Mouse (Mus musculus) heart, adult 2 months (tissue): ENCODE results near the gene Chrm4. TPM values are rescaled to one million over a fixed set of nuclear protein-coding genes. Genes with fewer than 3 reads are reported as not detected.

Experiments
- DNase-seq, 2 experiments: peaks; one replicate each; pipeline ENCODE4 v3.0.0; 2021
- H3K27ac ChIP-seq: fragments of 200-600 bp; 2 replicates; pipeline ENCODE4 v1.8.1; 2022
- H3K27me3 ChIP-seq: fragments of 200-500 bp; 2 replicates; pipeline ENCODE4 v1.6.1; 2012; ENCODE audit warnings: mild to moderate bottlenecking, low read length, inconsistent platforms, mixed read lengths; ENCODE audit not compliant: control insufficient read depth, insufficient read depth
- H3K36me3 ChIP-seq: fragments of 200-500 bp; 2 replicates; pipeline ENCODE4 v1.6.1; 2012; ENCODE audit warnings: low read length, inconsistent platforms; ENCODE audit not compliant: control insufficient read depth, insufficient read depth
- H3K4me1 ChIP-seq: fragments of 200-500 bp; 2 replicates; pipeline ENCODE4 v1.6.1; 2011; ENCODE audit warnings: low read length; ENCODE audit not compliant: control insufficient read depth, insufficient read depth
- H3K4me3 ChIP-seq: fragments of 200-600 bp; 2 replicates; pipeline ENCODE4 v1.8.1; 2022
- H3K79me2 ChIP-seq: fragments of 200-500 bp; replicated peaks from 2 replicates; pipeline ENCODE4 v1.6.1; 2012; ENCODE audit warnings: mild to moderate bottlenecking, inconsistent platforms, low read length, moderate library complexity, mixed read lengths; ENCODE audit not compliant: control insufficient read depth, insufficient read depth
- H3K9ac ChIP-seq: fragments of 200-500 bp; 2 replicates; pipeline ENCODE4 v1.6.1; 2012; ENCODE audit warnings: low read depth, mild to moderate bottlenecking, control low read depth, inconsistent platforms, low read length, mixed read lengths
- CTCF ChIP-seq: fragments of 200-600 bp; IDR thresholded peaks from 2 replicates; pipeline ENCODE4 v1.8.1; 2022; ENCODE audit warnings: antibody characterized with exemption, mild to moderate bottlenecking, moderate library complexity
- EP300 ChIP-seq: fragments of 200-500 bp; IDR thresholded peaks from 2 replicates; pipeline ENCODE4 v1.6.1; 2011; ENCODE audit warnings: low read depth, low read length, control low read depth; ENCODE audit not compliant: insufficient read depth
- POLR2A ChIP-seq: fragments of 200-500 bp; IDR thresholded peaks from 2 replicates; pipeline ENCODE4 v1.6.1; 2011; ENCODE audit warnings: mild to moderate bottlenecking, low read depth, low read length, control low read depth; ENCODE audit not compliant: insufficient read depth
- WGBS: fragments of 180-500 bp; shearing (Covaris S2); methylation state at CpG from one replicate; pipeline ENCODE4 v1.1.7; 2018; 5-methylcytosine and 5-hydroxymethylcytosine counted together
- intact Hi-C: fragments of 180-260 bp; cut with DNase I; formaldehyde crosslinking; loops from one replicate; pipeline ENCODE4 v1.15.1; 2025
- polyA plus RNA-seq: library from polyadenylated mRNA; depleted of rRNA; stranded (reverse); fragments of >200 nt; gene quantifications from 2 replicates; pipeline ENCODE4 v1.2.3, GENCODE M21; 2012
- total RNA-seq, 2 experiments: library from RNA; stranded (reverse); gene quantifications; 2 replicates each; pipeline ENCODE4 v1.2.3; 2021

Chrm4 gene
- total and polyA plus RNA-seq, 3 experiments = 0.14 TPM; not detected in 2

DNA sequence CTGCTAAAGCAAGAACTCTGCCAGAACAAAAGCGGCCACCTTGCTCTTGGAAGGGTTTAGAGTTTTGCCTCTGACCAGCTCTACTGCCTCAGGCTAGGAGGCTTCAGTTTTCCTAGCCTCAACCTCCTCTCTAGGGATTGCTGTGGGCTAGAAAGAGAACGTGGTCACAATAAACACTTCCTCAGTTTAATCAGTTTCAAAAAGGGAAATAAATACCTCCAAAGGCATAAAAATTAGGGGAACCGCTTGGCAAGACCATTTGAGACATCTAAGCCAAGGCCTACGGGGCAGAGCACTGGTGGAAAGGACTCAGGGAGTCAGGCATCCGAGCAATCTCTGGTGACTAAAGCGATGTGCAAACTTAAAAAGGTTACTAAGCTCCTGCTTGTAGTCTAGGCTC is 28.8 kb downstream of the Chrm4 start:
- peaks cover 30% of the 10 kb centered on the region for H3K4me1 ChIP-seq
- H3K27me3 ChIP-seq = no peaks in the 10 kb centered on the region
- peaks cover 13% of the 10 kb centered on the region for H3K79me2 ChIP-seq
- DNase-seq = no peak
- intact Hi-C loops = no loop called here
- peaks cover 6% of the 10 kb centered on the region for H3K36me3 ChIP-seq
- H3K4me3 ChIP-seq = no peak overlapping the region
- 77% methylated on average over 6 of the region's 6 CpGs for WGBS
- no peak overlapping the region; the same call in 1 of the 2 replicates for H3K27ac ChIP-seq
- TF ChIP-seq EP300 (no peak), POLR2A (no peak), CTCF (no peak)
- H3K9ac ChIP-seq = no peak overlapping the region

DNA sequence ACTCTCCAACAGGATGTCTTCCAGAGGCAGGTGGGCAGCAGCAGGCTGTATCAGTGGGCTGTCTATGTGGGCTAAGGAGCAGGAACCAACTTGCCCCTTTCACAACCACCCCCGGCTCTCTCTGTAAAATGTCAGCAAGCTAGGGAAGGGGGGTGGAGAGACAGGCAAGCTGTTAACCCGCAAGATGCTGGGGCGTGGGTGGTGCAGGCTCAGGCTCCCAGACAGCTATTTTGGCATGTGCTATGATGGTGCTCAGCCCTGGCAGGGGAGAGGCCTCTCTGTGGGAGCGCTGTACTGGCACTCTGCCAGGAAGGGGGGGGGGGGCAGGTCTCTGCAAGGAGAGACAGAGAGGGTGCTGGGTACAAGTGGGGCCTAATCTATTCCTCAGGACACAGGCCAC is 30.0 kb downstream of the Chrm4 start:
- Histone ChIP-seq H3K79me2 (peaks cover 15% of the 10 kb centered on the region), H3K36me3 (peaks cover 6% of the 10 kb centered on the region), H3K4me3 (no peak overlapping the region), H3K9ac (no peak overlapping the region), H3K27ac (no peak overlapping the region), H3K4me1 (peaks cover 28% of the 10 kb centered on the region), H3K27me3 (no peaks in the 10 kb centered on the region)
- intact Hi-C loops = no loop called here
- peak in 1 of 2 experiments; percentile 20 for DNase-seq
- TF ChIP-seq EP300 (no peak), POLR2A (no peak), CTCF (no peak)
- WGBS = 1% methylated on average over 4 of the region's 4 CpGs

- H3K4me3 ChIP-seq = no peak overlapping the region
- intact Hi-C loops = no loop called here
- H3K9ac ChIP-seq = no peak overlapping the region
- TF ChIP-seq CTCF (no peak), POLR2A (no peak), EP300 (no peak)
- DNase-seq = no peak
- H3K4me1 ChIP-seq = peaks cover 32% of the 10 kb centered on the region
- no peaks in the 10 kb centered on the region for H3K27me3 ChIP-seq
- H3K79me2 ChIP-seq = peaks cover 18% of the 10 kb centered on the region
- WGBS = 67% methylated on average over 8 of the region's 8 CpGs
- H3K36me3 ChIP-seq = peaks cover 6% of the 10 kb centered on the region
- no peak overlapping the region for H3K27ac ChIP-seq
These were observed 31.0 kb downstream of the Chrm4 start for GRCm38 (mm10) chr2:91958049-91958448.

- peak; percentile 98 for TF ChIP-seq CTCF
- TF ChIP-seq POLR2A = no peak
- 0 out of 2 replicates have a peak, but pooled peaks have one; percentile 20 for TF ChIP-seq EP300
- Histone ChIP-seq H3K4me3 (no peak overlapping the region), H3K9ac (no peak overlapping the region; the same call in none of the 2 replicates), H3K79me2 (peaks cover 19% of the 10 kb centered on the region), H3K4me1 (peaks cover 28% of the 10 kb centered on the region), H3K36me3 (peaks cover 6% of the 10 kb centered on the region; the same call in 1 of the 2 replicates), H3K27ac (peak overlapping the region; percentile 40), H3K27me3 (no peaks in the 10 kb centered on the region)
- DNase-seq = peak; percentile 60 to 70
- WGBS = 43% methylated on average over 10 of the region's 10 CpGs
- intact Hi-C loops = loop anchor here (1.0 kb wide), 1 partner anchor 15 kb away; no protein-coding TSS in a partner anchor
These were observed 31.8 kb downstream of the Chrm4 start for GRCm38 (mm10) chr2:91958701-91959457.

GRCm38 (mm10) chr2:91959544-91960410 is 32.7 kb downstream of the Chrm4 start:
- DNase-seq = peak in 1 of 2 experiments; percentile 40
- no peak overlapping the region for H3K9ac ChIP-seq
- H3K27ac ChIP-seq = peak overlapping the region; percentile 40; the same call in 1 of the 2 replicates
- H3K4me1 ChIP-seq = peaks cover 26% of the 10 kb centered on the region
- peaks cover 19% of the 10 kb centered on the region for H3K79me2 ChIP-seq
- no peak for TF ChIP-seq CTCF
- no peak for TF ChIP-seq EP300
- no peak for TF ChIP-seq POLR2A
- H3K27me3 ChIP-seq = no peaks in the 10 kb centered on the region
- WGBS = 58% methylated on average over 11 of the region's 11 CpGs
- H3K36me3 ChIP-seq = 0 out of 2 replicates have a peak, but pooled peaks cover 1% of the 10 kb centered on the region
- intact Hi-C loops = loop anchor here (1.0 kb wide), 1 partner anchor 15 kb away; no protein-coding TSS in a partner anchor
- H3K4me3 ChIP-seq = no peak overlapping the region
